Mouse (Mus musculus) erythroblast, embryonic 14.5 days (primary cell): ENCODE measurements around the gene Plagl2. TPM values are rescaled to one million over a fixed set of nuclear protein-coding genes. Genes with fewer than 3 reads are reported as not detected.

Experiments
- H3K27me3 ChIP-seq: 2 replicates; pipeline ENCODE4 v1.6.1; 2012; ENCODE audit warnings: inconsistent platforms; ENCODE audit not compliant: control insufficient read depth
- H3K36me3 ChIP-seq: 2 replicates; pipeline ENCODE4 v1.6.1; 2012; ENCODE audit warnings: mild to moderate bottlenecking, inconsistent platforms; ENCODE audit not compliant: control insufficient read depth
- H3K4me1 ChIP-seq: 2 replicates; pipeline ENCODE4 v1.6.1; 2012; ENCODE audit warnings: inconsistent platforms; ENCODE audit not compliant: control insufficient read depth
- H3K4me3 ChIP-seq: replicated peaks from 2 replicates; pipeline ENCODE3; 2012; ENCODE audit warnings: moderate library complexity, mild to moderate bottlenecking, inconsistent platforms
- H3K9me3 ChIP-seq: 2 replicates; pipeline ENCODE4 v1.6.1; 2012; ENCODE audit warnings: low read length, inconsistent platforms, mixed read lengths; ENCODE audit not compliant: control insufficient read depth
- GATA1 ChIP-seq: IDR thresholded peaks from 2 replicates; pipeline ENCODE4 v1.6.1; 2012; ENCODE audit warnings: low read length, inconsistent platforms, mixed read lengths
- TAL1 ChIP-seq: IDR thresholded peaks from 3 replicates; pipeline ENCODE4 v1.6.1; 2012; ENCODE audit warnings: low read length, inconsistent platforms, mixed read lengths
- polyA plus RNA-seq: library from polyadenylated mRNA; stranded (reverse); fragments of >175 nt; gene quantifications from 2 replicates; pipeline ENCODE4 v1.2.3, GENCODE M21; 2012

Gene Plagl2
- polyA plus RNA-seq, 1 experiment = 2.2 TPM

GRCm38 (mm10) chr2:153202766-153203165 lies 38.5 kb downstream of the Plagl2 start:
- peaks cover 88% of the 10 kb centered on the region for H3K36me3 ChIP-seq
- no peak overlapping the region for H3K4me3 ChIP-seq
- no peaks in the 10 kb centered on the region for H3K27me3 ChIP-seq
- no peak for TF ChIP-seq TAL1
- no peak for TF ChIP-seq GATA1
- peaks cover 3% of the 10 kb centered on the region for H3K4me1 ChIP-seq
- H3K9me3 ChIP-seq = no peaks in the 10 kb centered on the region

- no peaks in the 10 kb centered on the region for H3K9me3 ChIP-seq
- H3K27me3 ChIP-seq = no peaks in the 10 kb centered on the region
- peaks cover 10% of the 10 kb centered on the region for H3K4me1 ChIP-seq
- H3K4me3 ChIP-seq = no peak overlapping the region
- TF ChIP-seq TAL1 (no peak), GATA1 (no peak)
- H3K36me3 ChIP-seq = peaks cover 85% of the 10 kb centered on the region
Observed at GRCm38 (mm10) chr2:153199114-153199513, 42.1 kb downstream of the Plagl2 start.

- Histone ChIP-seq H3K4me1 (peaks cover 14% of the 10 kb centered on the region), H3K9me3 (no peaks in the 10 kb centered on the region), H3K27me3 (no peaks in the 10 kb centered on the region), H3K4me3 (no peak overlapping the region), H3K36me3 (peaks cover 83% of the 10 kb centered on the region)
- no peak for TF ChIP-seq TAL1
- no peak for TF ChIP-seq GATA1
Observed at GRCm38 (mm10) chr2:153198485-153198884, 42.7 kb downstream of the Plagl2 start.

- TF ChIP-seq TAL1 (no peak), GATA1 (no peak)
- Histone ChIP-seq H3K36me3 (peaks cover 89% of the 10 kb centered on the region), H3K9me3 (no peaks in the 10 kb centered on the region), H3K27me3 (no peaks in the 10 kb centered on the region), H3K4me1 (peaks cover 24% of the 10 kb centered on the region), H3K4me3 (no peak overlapping the region)
Observed at GRCm38 (mm10) chr2:153194255-153194654, 47.0 kb downstream of the Plagl2 start.

- Histone ChIP-seq H3K9me3 (no peaks in the 10 kb centered on the region), H3K27me3 (no peaks in the 10 kb centered on the region), H3K4me1 (peaks cover 24% of the 10 kb centered on the region), H3K4me3 (no peak overlapping the region), H3K36me3 (peaks cover 94% of the 10 kb centered on the region)
- no peak for TF ChIP-seq GATA1
- TF ChIP-seq TAL1 = no peak
Observed at GRCm38 (mm10) chr2:153191242-153191641, 50.0 kb downstream of the Plagl2 start.

GRCm38 (mm10) chr2:153187848-153188247 lies 53.4 kb downstream of the Plagl2 start:
- Histone ChIP-seq H3K9me3 (no peaks in the 10 kb centered on the region), H3K27me3 (no peaks in the 10 kb centered on the region), H3K4me3 (no peak overlapping the region), H3K4me1 (peaks cover 16% of the 10 kb centered on the region), H3K36me3 (peaks cover 100% of the 10 kb centered on the region)
- TF ChIP-seq TAL1 = no peak
- no peak for TF ChIP-seq GATA1

- Histone ChIP-seq H3K9me3 (no peaks in the 10 kb centered on the region), H3K27me3 (no peaks in the 10 kb centered on the region), H3K36me3 (peaks cover 100% of the 10 kb centered on the region), H3K4me3 (no peak overlapping the region), H3K4me1 (peaks cover 10% of the 10 kb centered on the region)
- no peak for TF ChIP-seq TAL1
- TF ChIP-seq GATA1 = no peak
Observed at GRCm38 (mm10) chr2:153186176-153186591, 55.0 kb downstream of the Plagl2 start.

- TF ChIP-seq TAL1 (no peak), GATA1 (no peak)
- Histone ChIP-seq H3K4me1 (peaks cover 3% of the 10 kb centered on the region; the same call in 1 of the 2 replicates), H3K4me3 (no peak overlapping the region), H3K9me3 (no peaks in the 10 kb centered on the region), H3K36me3 (peaks cover 72% of the 10 kb centered on the region), H3K27me3 (no peaks in the 10 kb centered on the region)
Observed at GRCm38 (mm10) chr2:153179961-153180360, 61.3 kb downstream of the Plagl2 start.

GRCm38 (mm10) chr2:153179126-153179860 lies 61.9 kb downstream of the Plagl2 start:
- TF ChIP-seq TAL1 (no peak), GATA1 (no peak)
- H3K4me1 ChIP-seq = peaks cover 3% of the 10 kb centered on the region; the same call in 1 of the 2 replicates
- peaks cover 68% of the 10 kb centered on the region for H3K36me3 ChIP-seq
- H3K4me3 ChIP-seq = no peak overlapping the region
- no peaks in the 10 kb centered on the region for H3K9me3 ChIP-seq
- H3K27me3 ChIP-seq = no peaks in the 10 kb centered on the region

Other genes starting within 250 kb of the Plagl2 start
- gene Pdrg1, start 226.0 kb downstream of the Plagl2 start, polyA plus RNA-seq = 1.2 and 1.4 TPM in 2 replicates
- not detected in 2 replicates for gene Xkr7, start 209.6 kb downstream of the Plagl2 start, polyA plus RNA-seq
- 0.02 TPM in 1 of 2 replicates, not detected in the other for gene Ccm2l, start 175.5 kb downstream of the Plagl2 start, polyA plus RNA-seq
- 0.09 and 0.13 TPM in 2 replicates for gene Hck, start 133.0 kb downstream of the Plagl2 start, polyA plus RNA-seq
- 2.4 and 2.8 TPM in 2 replicates for gene Tm9sf4, start 80.1 kb downstream of the Plagl2 start, polyA plus RNA-seq
- 0.14 and 0.16 TPM in 2 replicates for gene Tspyl3, start 16.0 kb downstream of the Plagl2 start, polyA plus RNA-seq
- gene Pofut1, start 107 bp upstream of the Plagl2 start, polyA plus RNA-seq = 0.58 and 0.97 TPM in 2 replicates
- gene Kif3b, start 50.0 kb upstream of the Plagl2 start, polyA plus RNA-seq = 0.02 and 0.05 TPM in 2 replicates
- gene Asxl1, start 104.4 kb upstream of the Plagl2 start, polyA plus RNA-seq = 0.57 and 0.97 TPM in 2 replicates